Mouse (Mus musculus) C2C12 (cell line): ENCODE data around the gene Ccdc6.

Experiments
- CTCF ChIP-seq: IDR thresholded peaks from one replicate; pipeline ENCODE4 v1.5.1; 2011; ENCODE audit not compliant: control insufficient read depth, insufficient read depth, insufficient read length
- FOSL1 ChIP-seq: IDR thresholded peaks from one replicate; pipeline ENCODE4 v1.8.0; 2011; ENCODE audit warnings: mild to moderate bottlenecking, low read length; ENCODE audit not compliant: poor library complexity, insufficient read depth, severe bottlenecking
- MAX ChIP-seq: IDR thresholded peaks from one replicate; pipeline ENCODE4 v1.6.1; 2011; ENCODE audit warnings: mild to moderate bottlenecking, control low read depth
- USF1 ChIP-seq: IDR thresholded peaks from one replicate; pipeline ENCODE4 v1.6.1; 2011; ENCODE audit warnings: low read depth, mild to moderate bottlenecking, control low read depth, moderate library complexity

DNA sequence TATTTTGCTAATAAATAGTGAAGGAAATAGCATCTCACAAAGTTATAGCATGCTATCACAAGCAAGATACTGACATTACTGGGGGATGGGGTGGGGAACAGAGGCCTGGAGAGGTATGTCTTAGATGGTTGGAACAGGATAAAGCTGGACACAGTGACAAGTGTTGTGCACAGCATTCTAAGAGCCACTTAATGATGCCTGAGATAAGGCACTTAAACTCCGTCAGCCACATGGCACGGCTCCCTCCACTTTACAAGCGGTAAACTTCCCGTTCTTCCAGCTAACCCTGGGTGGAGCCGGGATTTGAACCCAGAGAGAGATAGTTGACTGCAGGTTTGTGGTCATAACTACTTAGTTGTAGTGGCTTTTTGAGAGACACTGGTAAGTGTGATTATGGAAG is 69.5 kb downstream of the Ccdc6 start:
- TF ChIP-seq CTCF (no peak), FOSL1 (no peak), USF1 (no peak), MAX (no peak)
